Mouse (Mus musculus) megakaryocyte, embryonic 14.5 days (primary cell): ENCODE measurements around the gene Kin.

ENCODE experiments used
- FLI1 ChIP-seq: IDR thresholded peaks from 2 replicates; pipeline ENCODE4 v1.6.1; 2012; ENCODE audit warnings: low read length, inconsistent platforms, mixed read lengths
- GATA1 ChIP-seq: IDR thresholded peaks from 3 replicates; pipeline ENCODE4 v1.6.1; 2012; ENCODE audit warnings: mixed read lengths, low read length, inconsistent platforms, borderline replicate concordance

- TF ChIP-seq GATA1, result no peak
- no peak for TF ChIP-seq FLI1
Measured at GRCm38 (mm10) chr2:10098598-10099215, 18.3 kb downstream of the Kin start.
